Mouse (Mus musculus) natural killer cell, adult 2 months (primary cell): ENCODE results near the gene Bag3.

Experiments
- DNase-seq, 2 experiments: peaks; one replicate each; pipeline ENCODE4 v3.0.0; 2022; ENCODE audit warnings: low spot score in 2 of 2

Bag3 gene

GRCm38 (mm10) chr7:128523349-128523961 lies at the start of gene Bag3:
Gene Bag3, plus strand, starts transcription at chr7:128523616.
- DNase-seq, result peak; percentile 75 to 76

- DNase-seq, result peak; percentile 19 to 28
Measured at GRCm38 (mm10) chr7:128474322-128474721, 49.1 kb upstream of the Bag3 start.

DNA sequence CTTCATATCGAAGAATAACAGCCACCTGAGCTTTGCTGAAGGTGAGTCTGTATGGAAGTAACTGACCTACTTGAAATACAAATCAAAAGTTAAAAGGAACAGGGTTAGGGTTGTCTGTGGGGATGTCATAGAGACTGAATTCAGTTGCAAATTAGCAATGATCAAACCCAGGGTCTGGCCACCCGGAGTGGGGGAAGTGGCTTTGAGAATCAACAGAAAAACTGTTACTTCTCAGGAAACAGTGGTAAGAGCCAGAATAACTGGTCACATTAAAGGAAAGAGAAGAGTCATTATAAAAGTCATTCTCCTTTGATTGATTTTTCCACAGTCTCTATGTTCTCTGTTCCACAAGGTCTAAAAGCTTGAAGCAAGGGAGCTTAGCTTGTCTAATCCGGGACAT lies 34.4 kb upstream of the Bag3 start:
- no peak for DNase-seq

GRCm38 (mm10) chr7:128494546-128494945 lies 28.9 kb upstream of the Bag3 start:
- no peak for DNase-seq

DNA sequence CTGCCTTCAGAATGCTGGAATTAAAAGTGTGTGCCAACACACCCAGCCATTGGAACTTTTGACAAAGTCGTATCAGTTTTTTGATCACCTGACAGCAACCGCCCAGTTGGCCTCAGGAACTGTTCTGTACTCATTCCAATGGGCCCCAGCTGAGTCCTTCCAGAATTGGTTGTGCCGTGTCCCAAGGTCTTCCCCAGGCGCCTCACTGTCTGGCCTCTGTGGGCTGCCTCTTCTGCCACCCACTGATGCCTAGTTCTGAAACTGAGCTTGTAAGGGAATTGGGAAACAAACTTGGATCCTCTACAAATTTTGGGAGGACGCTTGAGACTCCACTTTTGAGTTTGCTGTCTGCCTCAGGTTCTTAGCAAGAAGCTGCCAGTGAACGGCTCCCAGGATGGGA lies 23.6 kb upstream of the Bag3 start:
- DNase-seq, result no peak

GRCm38 (mm10) chr7:128504091-128504490 lies 19.3 kb upstream of the Bag3 start:
- DNase-seq, result no peak

DNA sequence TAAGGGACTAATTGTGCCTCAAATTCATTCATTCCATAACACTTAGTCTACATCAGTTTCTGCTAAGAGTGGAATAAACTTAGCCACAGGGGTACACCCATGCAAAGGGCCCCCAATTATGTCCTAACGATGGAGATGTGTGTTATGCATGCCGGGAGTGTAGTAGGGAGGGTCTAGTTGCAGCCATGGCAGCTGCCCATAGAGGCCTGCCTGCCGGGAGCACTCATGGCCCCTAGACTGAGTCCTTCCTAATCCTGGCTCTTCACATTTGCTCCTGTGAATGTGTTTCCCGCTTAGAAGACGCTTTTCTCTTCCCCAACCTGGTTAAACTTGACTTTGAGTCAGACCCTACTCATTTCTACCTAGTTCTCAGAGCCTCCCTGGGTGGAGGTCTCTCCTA lies 11.5 kb upstream of the Bag3 start:
- DNase-seq, result no peak

DNA sequence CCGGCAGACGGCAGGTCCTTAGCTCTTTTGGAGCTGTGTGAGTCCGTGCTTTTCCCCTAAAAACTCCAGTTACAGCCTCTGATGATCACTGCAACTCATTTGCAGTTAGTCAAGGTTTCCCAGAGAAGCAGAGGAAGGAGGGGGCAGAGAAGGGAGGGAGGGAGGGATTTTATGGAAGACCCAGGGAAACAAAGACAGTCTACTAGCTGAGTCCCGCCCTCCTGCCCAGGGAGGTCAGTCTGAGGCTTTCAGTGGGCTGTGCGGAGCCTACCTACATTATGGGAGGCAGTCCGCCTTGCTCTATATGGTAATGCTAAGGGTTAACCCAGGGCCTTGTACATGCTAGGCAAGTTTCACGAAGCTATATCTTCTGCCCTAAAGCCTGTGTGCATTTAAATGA lies 9.9 kb upstream of the Bag3 start:
- DNase-seq, result no peak

DNA sequence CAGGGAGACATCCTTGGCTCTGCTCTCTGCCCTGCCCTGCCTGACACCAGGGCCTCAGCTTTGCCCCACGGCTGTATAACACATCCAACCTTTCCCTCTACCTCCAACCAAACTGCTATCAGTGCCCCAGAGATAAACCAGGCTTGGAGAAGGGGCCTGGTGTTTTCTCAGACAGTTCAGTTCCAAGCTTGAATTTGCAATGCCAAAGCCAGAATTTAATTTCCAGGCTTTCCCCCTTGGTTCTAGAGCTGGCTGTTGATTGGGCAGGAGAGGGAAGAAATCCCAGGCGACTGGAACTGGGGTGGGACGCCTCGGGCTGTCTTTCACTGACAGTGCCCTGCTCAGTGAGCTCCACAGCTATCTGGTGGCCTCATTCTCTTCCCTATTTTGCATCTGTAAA lies 9.1 kb upstream of the Bag3 start:
- DNase-seq, result no peak

GRCm38 (mm10) chr7:128516346-128516745 lies 7.1 kb upstream of the Bag3 start:
- no peak for DNase-seq

DNA sequence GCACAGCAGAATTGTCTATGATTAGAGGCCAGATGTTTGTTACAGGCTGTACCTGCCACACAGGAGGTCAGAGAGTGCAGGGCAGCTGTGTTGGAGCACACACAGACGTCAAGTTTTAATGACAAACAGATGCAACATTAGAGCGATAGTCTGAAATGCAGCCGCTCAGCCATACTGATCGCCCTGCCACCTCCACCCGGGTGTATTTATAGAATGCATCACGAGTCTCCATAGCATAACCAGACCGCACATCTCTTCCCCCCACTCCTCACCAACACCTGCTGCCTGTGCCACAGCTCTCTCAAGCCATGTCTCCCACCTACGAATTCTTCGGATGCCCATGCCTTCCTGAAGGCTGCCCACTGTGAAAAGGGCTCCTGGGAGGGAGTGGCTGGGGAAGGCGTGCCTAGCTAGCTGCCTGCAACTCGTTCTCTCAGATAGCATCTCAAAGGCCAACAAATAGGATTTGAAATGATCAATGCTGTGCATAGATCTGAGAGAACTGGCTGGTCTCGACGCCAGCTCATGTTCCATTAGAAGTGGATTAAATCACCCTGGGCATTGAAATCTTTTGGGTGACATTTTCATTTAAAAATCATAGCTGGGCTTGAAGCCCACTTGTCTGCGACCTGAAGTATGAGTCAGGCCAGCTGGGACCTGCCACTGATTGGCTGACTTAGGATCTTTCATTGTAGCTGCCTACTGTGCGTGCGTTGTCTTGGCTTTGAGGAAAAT lies 3.9 kb upstream of the Bag3 start:
- DNase-seq, result no peak

GRCm38 (mm10) chr7:128523962-128524581 lies 656 bp downstream of the Bag3 start:
- DNase-seq, result peak; percentile 69 to 76

- no peak for DNase-seq
Measured at GRCm38 (mm10) chr7:128524641-128525040, 1.2 kb downstream of the Bag3 start.

GRCm38 (mm10) chr7:128526611-128527010 lies 3.2 kb downstream of the Bag3 start:
- DNase-seq, result no peak

- no peak for DNase-seq
Measured at GRCm38 (mm10) chr7:128528596-128528995, 5.2 kb downstream of the Bag3 start.

DNA sequence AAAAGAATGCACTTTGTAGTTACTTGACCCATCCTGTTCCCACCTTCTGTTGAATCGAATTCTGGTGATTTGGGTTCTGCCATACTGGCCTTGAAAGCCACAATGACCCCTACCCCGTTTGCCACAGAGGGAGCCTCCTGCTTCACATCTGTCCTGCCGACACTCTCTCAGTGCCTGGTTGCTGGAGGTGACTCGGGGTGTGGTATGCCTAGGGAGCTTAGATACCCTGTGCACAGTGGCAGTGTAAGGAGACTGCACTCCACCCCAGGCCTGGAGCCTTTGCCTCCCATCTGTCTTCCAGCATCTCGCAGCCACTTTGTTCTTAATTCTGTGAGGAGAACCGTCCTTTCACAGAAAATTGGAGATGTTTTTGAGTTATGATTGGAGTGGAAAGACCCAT lies 5.7 kb downstream of the Bag3 start:
- DNase-seq, result no peak

DNA sequence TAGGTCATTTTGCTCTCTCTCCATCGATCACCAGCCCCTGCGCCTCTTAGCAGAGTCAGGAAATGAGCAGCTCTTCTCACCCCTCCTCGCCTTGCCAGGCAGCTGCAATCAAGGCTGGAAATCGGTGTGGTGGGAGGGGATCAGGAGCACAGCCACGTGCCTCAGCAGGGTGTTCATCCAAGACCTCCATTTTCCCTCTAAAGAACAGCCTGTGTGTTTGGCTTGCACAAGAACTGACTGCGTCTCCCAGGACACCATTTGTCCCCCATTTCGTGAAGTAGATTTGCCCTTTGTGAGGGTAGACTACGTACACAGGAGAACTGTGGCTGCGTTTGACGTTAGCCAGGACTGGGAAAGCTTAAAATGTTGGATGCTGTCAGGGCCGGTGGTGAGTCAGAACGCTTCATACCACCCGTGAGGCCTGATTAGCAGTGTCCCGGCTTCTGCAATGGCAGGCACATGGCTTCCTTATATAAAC lies 6.2 kb downstream of the Bag3 start:
- no peak for DNase-seq

GRCm38 (mm10) chr7:128531031-128531430 lies 7.6 kb downstream of the Bag3 start:
- no peak for DNase-seq

DNA sequence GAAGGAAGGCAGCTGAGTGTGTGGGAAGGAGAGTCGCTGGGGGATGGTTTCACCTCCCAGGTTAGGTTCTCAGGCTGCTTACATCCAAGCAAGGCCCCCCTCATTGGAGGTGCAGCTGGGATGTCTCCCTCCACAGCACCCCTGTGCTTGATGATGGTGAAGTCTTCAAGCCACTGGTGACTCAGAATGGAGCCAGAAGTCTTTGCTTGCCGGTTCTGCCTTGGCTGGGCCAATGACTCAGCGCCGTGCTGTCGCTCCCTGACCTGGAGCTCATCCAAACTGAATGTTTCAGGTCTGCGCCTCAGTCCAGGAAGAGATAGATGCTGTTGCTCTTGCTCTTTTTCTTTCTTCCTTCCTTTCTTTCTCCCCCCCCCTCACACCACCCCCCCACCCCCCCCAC lies 8.5 kb downstream of the Bag3 start:
- DNase-seq, result no peak

DNA sequence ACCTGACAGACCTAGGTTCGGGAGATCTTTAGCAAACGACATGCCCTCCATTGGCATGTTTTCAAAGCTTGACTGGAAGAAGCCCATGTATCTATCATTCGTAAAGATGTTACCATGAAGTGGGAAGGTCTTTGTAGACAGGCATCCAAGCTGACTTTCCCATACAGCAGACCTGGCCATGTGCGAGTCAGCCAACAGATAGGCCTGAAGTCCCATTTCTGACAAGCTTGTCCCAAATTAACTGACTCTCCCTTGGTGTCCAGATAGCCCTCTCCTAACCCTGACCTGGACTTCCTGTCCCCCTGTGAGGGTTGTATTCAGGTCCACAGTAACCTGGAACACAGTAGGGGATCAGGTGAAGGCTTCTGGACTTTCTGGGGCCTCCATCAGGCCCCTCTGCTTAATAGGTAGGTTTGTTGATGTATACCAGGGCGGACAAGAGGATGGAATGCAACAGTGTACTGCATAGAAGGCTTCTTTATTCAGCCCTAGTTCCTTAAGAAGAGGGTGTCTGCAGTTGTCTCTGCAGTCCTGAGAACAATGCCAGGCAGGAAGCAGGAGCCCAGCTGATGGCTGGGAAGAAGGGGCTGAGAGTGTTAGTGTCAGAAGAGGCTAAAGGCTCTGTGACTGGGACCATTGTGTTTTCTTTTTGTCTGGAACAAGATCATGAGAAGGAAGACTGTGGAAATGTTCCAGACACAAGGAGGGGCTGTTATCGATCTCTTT lies 9.2 kb downstream of the Bag3 start:
- no peak for DNase-seq

DNA sequence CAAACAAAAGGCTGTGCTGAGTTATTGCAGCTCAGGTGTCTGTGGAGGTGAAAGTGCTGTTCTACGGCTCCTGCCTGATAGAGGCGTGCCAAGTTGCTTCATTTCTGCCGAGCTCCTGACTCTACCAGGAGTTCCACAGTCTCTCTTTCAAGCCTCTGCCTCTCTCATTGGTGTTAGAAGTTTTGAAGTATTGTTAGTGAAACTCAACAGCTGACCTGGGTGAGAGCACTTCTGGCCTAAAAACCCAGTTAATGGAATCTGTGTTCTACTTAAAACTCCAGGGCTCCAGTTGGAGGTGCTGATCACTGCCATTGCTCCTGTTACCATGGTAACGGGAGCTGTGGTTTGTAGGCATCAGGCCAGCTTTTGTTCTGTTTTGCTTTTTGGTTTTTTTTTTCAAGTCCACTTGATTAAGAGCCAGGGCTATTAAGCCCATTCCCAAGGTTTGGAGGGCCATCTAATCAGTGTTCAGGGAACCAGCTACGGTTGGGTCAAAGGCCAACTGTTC lies 11.6 kb downstream of the Bag3 start:
- no peak for DNase-seq

DNA sequence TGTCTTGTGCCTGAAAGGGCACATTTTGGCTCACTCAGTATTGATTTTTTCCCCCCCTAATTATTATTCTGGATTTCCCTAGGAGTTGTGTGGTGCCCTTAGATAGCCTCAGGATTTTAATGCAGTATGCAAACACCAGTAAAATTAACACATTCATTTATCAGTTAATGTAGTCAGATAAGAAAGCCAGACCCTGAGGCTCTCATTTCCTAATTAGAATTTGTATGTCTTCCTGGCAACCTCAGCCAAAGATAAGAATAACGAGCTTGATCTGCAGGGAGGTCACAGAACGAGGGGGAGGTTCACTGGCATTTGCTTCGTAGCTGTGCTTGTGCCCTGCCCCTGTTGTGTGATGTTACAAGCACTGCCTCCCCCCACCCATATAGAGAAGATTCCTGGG lies 12.7 kb downstream of the Bag3 start:
- no peak for DNase-seq
